Mouse (Mus musculus) WW6 (cell line): ENCODE measurements around the gene Exoc1.
A peak's percentile ranks its signal among the peaks of the same experiment; 100 is the strongest.

ENCODE experiments used
- DNase-seq: peaks from one replicate; pipeline ENCODE4 v3.0.0-alpha.2; 2013; ENCODE audit warnings: low read depth, low spot score

Gene Exoc1

GRCm38 (mm10) chr5:76529040-76529703 is at the start of gene Exoc1:
Gene Exoc1 (plus strand): TSS chr5:76529311.
- peak; percentile 93 for DNase-seq

- DNase-seq = no peak
Observed at GRCm38 (mm10) chr5:76483811-76484210, 45.3 kb upstream of the Exoc1 start, which contains the start of gene Gm7271. Gene Gm7271 (plus strand): TSS chr5:76484040.

GRCm38 (mm10) chr5:76495126-76495525 is 34.0 kb upstream of the Exoc1 start:
- DNase-seq = no peak

- no peak for DNase-seq
Observed at GRCm38 (mm10) chr5:76522446-76522845, 6.7 kb upstream of the Exoc1 start.

GRCm38 (mm10) chr5:76524623-76525022 is 4.5 kb upstream of the Exoc1 start:
- DNase-seq = no peak

- DNase-seq = no peak
Observed at GRCm38 (mm10) chr5:76525066-76525465, 4.0 kb upstream of the Exoc1 start.

- no peak for DNase-seq
Observed at GRCm38 (mm10) chr5:76525829-76526228, 3.3 kb upstream of the Exoc1 start.

GRCm38 (mm10) chr5:76529704-76530066 is 574 bp downstream of the Exoc1 start:
- DNase-seq = no peak

- DNase-seq = no peak
Observed at GRCm38 (mm10) chr5:76533186-76533585, 4.1 kb downstream of the Exoc1 start.

GRCm38 (mm10) chr5:76536231-76536630 is 7.1 kb downstream of the Exoc1 start:
- DNase-seq = no peak

- no peak for DNase-seq
Observed at GRCm38 (mm10) chr5:76537578-76537977, 8.5 kb downstream of the Exoc1 start.

- DNase-seq = no peak
Observed at GRCm38 (mm10) chr5:76540181-76540580, 11.1 kb downstream of the Exoc1 start.

- DNase-seq = no peak
Observed at GRCm38 (mm10) chr5:76540842-76541241, 11.7 kb downstream of the Exoc1 start.

GRCm38 (mm10) chr5:76543200-76543599 is 14.1 kb downstream of the Exoc1 start:
- no peak for DNase-seq

GRCm38 (mm10) chr5:76550426-76550825 is 21.3 kb downstream of the Exoc1 start:
- no peak for DNase-seq

GRCm38 (mm10) chr5:76565321-76565720 is 36.2 kb downstream of the Exoc1 start:
- peak; percentile 28 for DNase-seq

- DNase-seq = no peak
Observed at GRCm38 (mm10) chr5:76574251-76574650, 45.1 kb downstream of the Exoc1 start.

GRCm38 (mm10) chr5:76577026-76577425 is 47.9 kb downstream of the Exoc1 start:
- no peak for DNase-seq

GRCm38 (mm10) chr5:76585378-76585777 is 56.3 kb downstream of the Exoc1 start:
- no peak for DNase-seq

- no peak for DNase-seq
Observed at GRCm38 (mm10) chr5:76588551-76589283, 59.6 kb downstream of the Exoc1 start, which contains the start of gene Cep135. Gene Cep135 (plus strand): TSS chr5:76588698.

GRCm38 (mm10) chr5:76589311-76589710 is 60.2 kb downstream of the Exoc1 start:
- DNase-seq = no peak

GRCm38 (mm10) chr5:76590009-76590408 is 60.9 kb downstream of the Exoc1 start:
- no peak for DNase-seq

GRCm38 (mm10) chr5:76591885-76592284 is 62.8 kb downstream of the Exoc1 start:
- DNase-seq = peak; percentile 9
